Mouse (Mus musculus) NIH3T3 (cell line): ENCODE results near the gene 1700001P01Rik.
A peak's percentile ranks its signal among the peaks of the same experiment; 100 is the strongest.

Experiments
- DNase-seq: peaks from one replicate; pipeline ENCODE4 v3.0.0-alpha.2; 2012; ENCODE audit warnings: low read depth

Gene 1700001P01Rik

GRCm38 (mm10) chr11:97809235-97810121, 33.8 kb upstream of the 1700001P01Rik start:
- DNase-seq: no peak

GRCm38 (mm10) chr11:97808621-97809234, 33.0 kb upstream of the 1700001P01Rik start:
- DNase-seq: no peak

DNA sequence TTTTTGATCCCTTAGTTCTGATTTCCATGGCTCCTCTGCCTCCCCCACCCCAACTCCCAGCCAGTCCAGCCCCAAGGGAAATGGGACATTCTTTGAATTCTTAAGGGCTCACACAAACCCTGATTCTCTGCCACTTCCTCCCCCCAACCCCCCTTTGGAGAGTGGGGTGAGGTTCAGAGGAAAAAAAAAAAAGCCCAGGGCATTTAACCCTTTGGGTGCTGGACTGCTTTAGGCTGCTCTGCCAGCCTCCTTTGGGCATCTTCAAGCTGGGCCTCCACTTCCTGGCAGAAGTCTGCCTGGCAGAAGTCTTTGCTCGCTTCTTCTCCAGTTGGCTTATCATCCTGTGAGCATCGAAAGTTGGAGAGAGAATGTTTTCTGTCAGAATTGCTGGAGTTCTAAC, 32.4 kb upstream of the 1700001P01Rik start:
- DNase-seq: peak; percentile 64

DNA sequence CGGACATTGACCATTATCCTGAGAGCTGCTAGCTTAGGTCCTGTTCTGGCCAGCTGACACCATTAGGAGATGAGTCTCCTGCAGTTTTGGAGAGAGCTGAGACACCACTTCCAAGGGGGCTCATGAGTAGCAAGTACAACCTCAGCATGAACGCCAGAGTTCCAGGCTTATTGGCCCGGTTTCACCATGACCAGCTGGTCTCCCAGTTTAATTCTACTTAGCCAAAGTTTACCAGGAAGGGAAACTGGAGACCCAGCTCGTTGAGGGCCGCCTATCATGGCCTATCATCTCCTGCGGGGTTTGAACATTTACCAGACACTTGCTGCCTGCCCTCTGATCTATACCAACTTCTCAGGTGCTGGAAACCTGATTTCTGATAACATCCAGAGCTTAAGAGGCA, 31.9 kb upstream of the 1700001P01Rik start:
- no peak for DNase-seq

- no peak for DNase-seq
Measured at GRCm38 (mm10) chr11:97806613-97806964, 30.9 kb upstream of the 1700001P01Rik start.

GRCm38 (mm10) chr11:97805662-97806612, 30.2 kb upstream of the 1700001P01Rik start:
- DNase-seq: peak; percentile 50

GRCm38 (mm10) chr11:97804841-97805661, 29.3 kb upstream of the 1700001P01Rik start:
- DNase-seq: peak; percentile 81

DNA sequence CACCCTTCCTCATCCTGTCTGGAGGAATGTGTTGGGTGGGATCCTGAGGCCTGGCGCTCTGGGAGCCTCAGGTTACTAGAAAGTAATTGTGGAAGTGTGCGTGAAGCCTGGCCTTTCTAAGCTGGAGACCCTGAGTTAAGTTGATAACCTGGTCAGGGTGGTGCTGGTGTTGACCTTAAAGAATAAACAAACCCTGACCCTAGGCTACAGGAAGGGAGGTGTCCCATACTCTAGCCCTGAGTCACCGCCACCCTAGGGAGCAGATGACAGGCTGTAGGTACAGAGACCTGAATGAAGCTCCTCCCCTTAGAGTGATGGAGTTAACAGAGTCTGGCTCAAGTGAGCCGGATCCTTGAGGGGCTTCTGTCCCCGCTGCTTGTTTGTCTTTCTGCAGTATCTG, 28.1 kb upstream of the 1700001P01Rik start:
- no peak for DNase-seq

DNA sequence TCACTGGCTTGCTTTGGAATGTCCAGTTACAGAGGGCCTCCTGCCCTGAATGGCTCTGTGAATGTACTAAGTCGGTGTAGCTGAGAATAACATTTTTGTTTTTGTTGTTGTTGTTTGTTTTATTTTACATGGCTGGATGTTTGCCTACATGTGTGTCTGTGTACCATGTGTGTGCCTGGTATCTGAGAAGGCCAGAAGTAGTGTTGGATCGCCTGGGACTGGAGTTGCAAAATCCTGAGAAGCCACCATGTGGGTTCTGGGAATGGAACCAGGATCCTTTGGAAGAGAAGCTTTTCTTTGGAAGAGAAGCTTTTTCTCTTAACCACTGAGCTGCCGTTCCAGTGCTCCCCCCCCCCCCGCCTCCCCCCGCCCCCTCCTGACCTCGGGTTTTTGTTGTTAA, 26.8 kb upstream of the 1700001P01Rik start:
- DNase-seq: peak; percentile 34

DNA sequence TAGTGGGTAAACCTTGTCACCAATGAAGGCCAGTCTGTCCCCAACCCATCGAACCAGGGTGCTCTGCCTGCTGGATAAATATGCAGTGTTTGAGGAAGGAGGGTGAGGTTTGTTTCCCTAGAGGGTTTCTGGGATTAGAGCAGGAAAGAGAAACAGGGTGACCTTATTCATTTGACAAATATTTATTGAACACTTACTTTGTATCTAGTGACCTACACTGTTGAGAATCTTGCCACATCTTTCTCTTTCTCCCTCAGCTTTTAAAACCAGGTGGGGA, 26.4 kb upstream of the 1700001P01Rik start:
- no peak for DNase-seq

- peak; percentile 71 for DNase-seq
Measured at GRCm38 (mm10) chr11:97801409-97802193, 25.9 kb upstream of the 1700001P01Rik start.

DNA sequence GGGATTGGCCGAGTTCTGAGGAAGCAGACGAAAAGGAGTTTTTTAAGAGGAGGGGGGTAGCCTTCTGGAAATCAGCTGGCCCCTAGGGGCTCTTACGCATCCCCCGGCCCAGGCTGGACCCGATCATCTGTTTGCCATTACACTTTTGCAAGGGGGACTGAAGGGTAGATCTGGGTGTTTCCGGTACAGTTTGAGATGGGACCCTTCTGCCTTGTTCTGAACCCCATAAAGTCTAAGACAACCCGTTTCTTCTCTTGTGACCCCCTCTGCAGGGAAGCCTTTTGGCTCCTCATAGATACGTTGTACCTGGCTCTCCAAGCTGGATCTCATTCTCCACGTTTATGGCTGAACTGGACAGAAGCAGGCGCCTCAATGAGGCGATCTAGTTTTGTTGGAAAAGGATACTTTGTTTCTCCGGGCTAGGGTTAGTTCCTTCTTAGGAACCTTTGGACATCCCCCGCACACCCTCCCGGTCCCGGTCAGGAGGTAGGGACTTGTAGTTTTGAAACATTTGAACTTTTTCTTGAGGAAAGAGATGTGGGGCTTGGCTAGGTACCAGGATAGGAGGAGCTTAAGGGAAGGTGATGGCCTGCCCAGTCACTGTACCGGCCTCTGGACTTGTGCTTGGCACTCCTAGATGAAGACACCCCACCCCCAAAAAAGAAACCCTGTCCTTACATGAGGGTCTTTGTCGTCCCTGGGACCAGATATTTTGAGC, 25.1 kb upstream of the 1700001P01Rik start:
- peak; percentile 77 for DNase-seq

- DNase-seq: peak; percentile 83
Measured at GRCm38 (mm10) chr11:97799994-97800690, 24.4 kb upstream of the 1700001P01Rik start.

GRCm38 (mm10) chr11:97799146-97799993, 23.7 kb upstream of the 1700001P01Rik start:
- peak; percentile 90 for DNase-seq

DNA sequence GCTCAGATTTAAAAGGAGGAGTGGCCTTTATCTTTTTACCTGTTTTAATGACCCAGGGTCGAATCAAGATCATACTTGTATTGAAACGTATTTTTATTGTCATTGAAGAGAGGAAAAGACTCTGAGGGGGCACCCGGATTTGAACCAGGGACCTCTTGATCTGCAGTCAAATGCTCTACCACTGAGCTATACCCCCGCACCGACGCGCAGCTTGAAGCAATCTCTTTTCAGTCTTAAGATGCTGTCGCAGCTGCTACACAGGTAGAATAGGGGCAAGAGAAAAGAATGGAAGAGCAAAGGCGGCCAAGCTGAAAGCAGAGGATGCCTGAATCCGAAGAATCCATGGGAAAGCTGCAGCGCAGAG, 23.0 kb upstream of the 1700001P01Rik start, which contains the start of gene Lasp1:
Gene Lasp1 (plus strand): TSS at position 219 of the 364 bp plus-strand sequence.
- DNase-seq: peak; percentile 93

DNA sequence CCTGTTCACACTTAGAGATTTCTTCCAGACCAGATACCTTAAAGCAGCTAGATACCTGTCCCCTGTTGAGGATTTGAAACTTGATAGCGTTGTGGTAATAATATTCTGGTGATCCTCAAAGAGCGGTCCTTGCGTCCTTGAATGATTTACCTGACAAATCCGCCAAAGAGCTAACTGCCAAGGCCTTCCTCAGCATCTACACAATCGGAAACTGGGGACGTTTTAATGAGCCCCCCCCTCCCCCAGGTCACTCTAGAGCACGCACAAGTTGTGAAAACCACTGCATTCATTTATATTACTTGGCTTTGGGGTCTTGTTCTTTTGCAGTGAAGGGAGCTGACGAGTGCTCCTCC, 22.3 kb upstream of the 1700001P01Rik start:
- no peak for DNase-seq

GRCm38 (mm10) chr11:97797369-97798082, 21.8 kb upstream of the 1700001P01Rik start:
- peak; percentile 86 for DNase-seq

DNA sequence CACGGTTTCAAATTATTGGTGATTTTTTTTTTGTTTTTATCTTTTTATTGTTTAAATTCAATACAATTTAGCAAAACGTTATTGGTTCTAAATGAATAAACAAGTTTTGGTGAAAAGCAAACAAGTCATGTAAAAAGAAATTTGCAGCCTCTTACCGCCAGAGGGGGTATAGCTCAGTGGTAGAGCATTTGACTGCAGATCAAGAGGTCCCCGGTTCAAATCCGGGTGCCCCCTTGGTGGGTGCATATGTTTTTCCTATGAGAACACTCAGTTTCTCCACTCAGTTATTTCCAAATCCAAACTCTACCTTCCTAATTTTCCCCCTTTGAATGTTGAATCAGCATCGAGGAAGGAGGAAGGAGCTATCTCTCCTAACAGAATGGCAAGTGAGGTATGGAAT, 21.2 kb upstream of the 1700001P01Rik start:
- DNase-seq: peak; percentile 84
